21 mouse cellular contexts compared by ENCODE assay signal in the genomic region with DNA sequence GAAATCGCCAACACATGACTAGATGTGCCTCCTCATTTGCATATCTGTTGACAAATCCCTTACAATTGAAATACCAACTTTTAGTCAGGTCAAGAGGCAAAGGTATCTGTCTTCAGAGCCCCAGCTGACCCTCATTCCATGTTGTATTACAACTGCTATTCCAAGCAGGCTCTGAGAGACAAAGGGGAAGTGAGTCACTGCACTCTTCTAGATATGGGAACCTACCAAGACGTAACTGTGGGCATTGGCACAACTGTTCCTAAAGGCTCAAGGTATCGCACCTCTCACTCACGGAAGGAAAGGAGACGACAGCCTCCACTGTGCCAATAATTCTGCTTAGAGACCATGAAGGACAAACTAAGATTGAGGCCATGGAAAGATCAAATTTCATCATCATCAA.
"Had no signal": no experiment of that assay in that cellular context is flagged by ENCODE, and none has a peak within 500 bp of the region (broad histone marks: within the 10 kb centered on the region; RNA-seq: fewer than 3 reads in every experiment).

No protein-coding gene starts in this region.

- DNase-seq: kidney, postnatal 10 days; layer of hippocampus, postnatal 36 days; liver; lung, adult 18-20 months; lung, postnatal 10 days; lung, postnatal 36 days; retina, postnatal 1 day; right cerebral cortex, postnatal 25 days; spleen, adult 18-20 months; thymus, adult 18-20 months; thymus, postnatal 36 days had no signal

- H3K27me3 ChIP-seq: limb, embryonic 12.5 days; liver, embryonic 12.5 days; liver, embryonic 15.5 days; lung, embryonic 15.5 days; midbrain, embryonic 13.5 days; neural tube, embryonic 13.5 days had no signal

- H3K27ac ChIP-seq: kidney, embryonic 15.5 days; left cerebral cortex, adult 2 months; limb, embryonic 12.5 days; liver, embryonic 12.5 days; liver, embryonic 15.5 days; lung, embryonic 15.5 days; midbrain, embryonic 13.5 days; neural tube, embryonic 13.5 days had no signal

- H3K36me3 ChIP-seq: kidney, embryonic 15.5 days; limb, embryonic 12.5 days; liver, embryonic 12.5 days; liver, embryonic 15.5 days; lung, embryonic 15.5 days; midbrain, embryonic 13.5 days; neural tube, embryonic 13.5 days had no signal

- H3K4me1 ChIP-seq: kidney, embryonic 15.5 days; liver, embryonic 12.5 days; liver, embryonic 15.5 days; lung, embryonic 15.5 days; midbrain, embryonic 13.5 days had no signal

- H3K4me3 ChIP-seq: kidney, embryonic 15.5 days; left cerebral cortex, adult 2 months; limb, embryonic 12.5 days; liver, embryonic 12.5 days; liver, embryonic 15.5 days; lung, embryonic 15.5 days; midbrain, embryonic 13.5 days; myocyte; neural tube, embryonic 13.5 days had no signal

- ATAC-seq: liver, embryonic 12.5 days; midbrain, embryonic 13.5 days; midbrain, embryonic 16.5 days had no signal

- H3K9me3 ChIP-seq: kidney, embryonic 15.5 days; limb, embryonic 12.5 days; liver, embryonic 12.5 days; liver, embryonic 15.5 days; lung, embryonic 15.5 days; midbrain, embryonic 13.5 days; neural tube, embryonic 13.5 days had no signal
